Mouse (Mus musculus) right cerebral cortex, adult 18-20 months (tissue): ENCODE data around the gene Cyp2d34.

ENCODE experiments used
- DNase-seq: peaks from one replicate; pipeline ENCODE4 v3.0.0; 2022; ENCODE audit warnings: mixed read lengths

Cyp2d34 gene

GRCm38 (mm10) chr15:82620531-82621202 lies at the start of gene Cyp2d34:
Gene Cyp2d34, minus strand, starts transcription at chr15:82620946.
- DNase-seq = no peak

GRCm38 (mm10) chr15:82656346-82656745 lies 35.6 kb upstream of the Cyp2d34 start:
- DNase-seq = no peak

GRCm38 (mm10) chr15:82644371-82644770 lies 23.6 kb upstream of the Cyp2d34 start:
- DNase-seq = no peak

GRCm38 (mm10) chr15:82643771-82644170 lies 23.0 kb upstream of the Cyp2d34 start:
- DNase-seq = no peak

- DNase-seq = no peak
These were observed 22.0 kb upstream of the Cyp2d34 start for GRCm38 (mm10) chr15:82642771-82643170.

GRCm38 (mm10) chr15:82641921-82642320 lies 21.2 kb upstream of the Cyp2d34 start:
- DNase-seq = no peak

GRCm38 (mm10) chr15:82641390-82641789 lies 20.6 kb upstream of the Cyp2d34 start:
- DNase-seq = no peak

- DNase-seq = no peak
These were observed 19.5 kb upstream of the Cyp2d34 start for GRCm38 (mm10) chr15:82640201-82640600.

- no peak for DNase-seq
These were observed 16.7 kb upstream of the Cyp2d34 start for GRCm38 (mm10) chr15:82637130-82638075.

- no peak for DNase-seq
These were observed 14.2 kb upstream of the Cyp2d34 start for GRCm38 (mm10) chr15:82634976-82635375.

- DNase-seq = no peak
These were observed 1.2 kb upstream of the Cyp2d34 start for GRCm38 (mm10) chr15:82621993-82622392.

GRCm38 (mm10) chr15:82618362-82619020 lies 2.3 kb downstream of the Cyp2d34 start:
- no peak for DNase-seq

GRCm38 (mm10) chr15:82582621-82583020 lies 38.1 kb downstream of the Cyp2d34 start:
- no peak for DNase-seq

GRCm38 (mm10) chr15:82579071-82579470 lies 41.7 kb downstream of the Cyp2d34 start:
- no peak for DNase-seq

- no peak for DNase-seq
These were observed 47.9 kb downstream of the Cyp2d34 start for GRCm38 (mm10) chr15:82572856-82573255.
